Mouse (Mus musculus) hindbrain, embryonic 14.5 days (tissue): Measurements from ENCODE around the gene C2cd4a. TPM values are rescaled to one million over a fixed set of nuclear protein-coding genes. Genes with fewer than 3 reads are reported as not detected.

Source experiments
- ATAC-seq: fragments of 200-750 bp; cut with Nextera tagmentation; 2 replicates; pipeline ENCODE4 v1.8.0; 2017; ENCODE audit warnings: moderate number of reproducible peaks, mild to moderate bottlenecking, moderate TSS enrichment, moderate library complexity; ENCODE audit not compliant: low FRiP score
- DNase-seq: peaks from one replicate; pipeline ENCODE4 v3.0.0-alpha.2; 2015; ENCODE audit warnings: low spot score
- H3K27ac ChIP-seq: fragments of 300-500 bp; sonication (generic); 2 replicates; pipeline ENCODE4 v1.5.1; 2014; ENCODE audit warnings: mild to moderate bottlenecking, moderate library complexity
- H3K27me3 ChIP-seq: fragments of 300-500 bp; sonication (generic); 2 replicates; pipeline ENCODE4 v1.6.1; 2014; ENCODE audit warnings: mild to moderate bottlenecking, low read length, mixed read lengths; ENCODE audit not compliant: control insufficient read depth, insufficient read depth
- H3K36me3 ChIP-seq: fragments of 300-500 bp; sonication (generic); replicated peaks from 2 replicates; pipeline ENCODE4 v1.6.1; 2014; ENCODE audit not compliant: control insufficient read depth, insufficient read depth
- H3K4me1 ChIP-seq: fragments of 300-500 bp; sonication (generic); replicated peaks from 2 replicates; pipeline ENCODE4 v1.6.1; 2014; ENCODE audit warnings: antibody characterized with exemption, low read length, mixed read lengths; ENCODE audit not compliant: control insufficient read depth, insufficient read depth
- H3K4me2 ChIP-seq: fragments of 300-500 bp; sonication (generic); replicated peaks from 2 replicates; pipeline ENCODE4 v1.6.1; 2014; ENCODE audit warnings: mild to moderate bottlenecking, moderate library complexity
- H3K4me3 ChIP-seq: fragments of 300-500 bp; sonication (generic); replicated peaks from 2 replicates; pipeline ENCODE4 v1.5.1; 2014; ENCODE audit warnings: mild to moderate bottlenecking, low read length
- H3K9ac ChIP-seq: fragments of 300-500 bp; sonication (generic); 2 replicates; pipeline ENCODE4 v1.6.1; 2014
- H3K9me3 ChIP-seq: fragments of 300-500 bp; sonication (generic); 2 replicates; pipeline ENCODE4 v1.6.1; 2016; ENCODE audit warnings: low read length; ENCODE audit not compliant: control insufficient read depth
- WGBS: fragments of 180-500 bp; shearing (Covaris S2); extraction: QIAGEN DNeasy Blood & Tissue Kit; methylation state at CpG from one replicate; pipeline ENCODE4 v1.1.7; 2014; 5-methylcytosine and 5-hydroxymethylcytosine counted together
- polyA plus RNA-seq: library from polyadenylated mRNA; unstranded; fragments of >200 nt; fragmentation: Nextera tagmentation; extraction: Ambion mirVana; gene quantifications from 2 replicates; pipeline ENCODE4 v1.2.1, GENCODE M21; 2014

The C2cd4a gene
- polyA plus RNA-seq, 1 experiment from 2014 or later: 0.41 TPM

- ATAC-seq (no peak), DNase-seq (no peak)
- Histone ChIP-seq H3K4me2 (no peak overlapping the region), H3K27ac (no peak overlapping the region), H3K36me3 (no peaks in the 10 kb centered on the region), H3K4me1 (peaks cover 14% of the 10 kb centered on the region), H3K27me3 (no peaks in the 10 kb centered on the region), H3K4me3 (no peak overlapping the region), H3K9ac (no peak overlapping the region), H3K9me3 (no peaks in the 10 kb centered on the region)
- 75% methylated on average over 5 of the region's 5 CpGs for whole genome bisulfite sequencing
Observed at GRCm38 (mm10) chr9:67842797-67843196, 10.7 kb upstream of the C2cd4a start.

- Histone ChIP-seq H3K27me3 (no peaks in the 10 kb centered on the region), H3K4me1 (peaks cover 14% of the 10 kb centered on the region), H3K4me3 (peak within 1 kb of the TSS; percentile 76), H3K9me3 (no peaks in the 10 kb centered on the region), H3K36me3 (no peaks in the 10 kb centered on the region), H3K27ac (peak within 1 kb of the TSS; percentile 78), H3K9ac (peak within 1 kb of the TSS; percentile 87), H3K4me2 (peak within 1 kb of the TSS; percentile 68)
- DNase-seq (peak; percentile 84), ATAC-seq (peak; percentile 98)
- under 1% methylated on average over 50 of the region's 53 CpGs for WGBS
Observed at GRCm38 (mm10) chr9:67839981-67840859, 8.1 kb upstream of the C2cd4a start, which contains the start of gene Vps13c. Gene Vps13c (plus strand): TSS chr9:67840396.

GRCm38 (mm10) chr9:67837311-67837710, 5.2 kb upstream of the C2cd4a start:
- ATAC-seq: no peak
- DNase-seq: no peak
- WGBS: 80% methylated on average over 2 of the region's 2 CpGs

GRCm38 (mm10) chr9:67834535-67834934, 2.4 kb upstream of the C2cd4a start:
- Histone ChIP-seq H3K4me2 (no peak overlapping the region), H3K4me3 (no peak overlapping the region), H3K27ac (no peak overlapping the region), H3K9me3 (no peaks in the 10 kb centered on the region), H3K27me3 (peaks cover 41% of the 10 kb centered on the region), H3K36me3 (no peaks in the 10 kb centered on the region), H3K4me1 (peaks cover 4% of the 10 kb centered on the region), H3K9ac (no peak overlapping the region)
- DNase-seq (no peak), ATAC-seq (no peak)
- 90% methylated on average over 5 of the region's 5 CpGs for WGBS

More at GRCm38 (mm10) chr9:67837311-67837710, 5.2 kb upstream of the C2cd4a start:
- Histone ChIP-seq H3K4me3 (no peak overlapping the region), H3K9ac (no peak overlapping the region), H3K36me3 (no peaks in the 10 kb centered on the region), H3K27me3 (peaks cover 17% of the 10 kb centered on the region), H3K4me2 (no peak overlapping the region), H3K4me1 (peaks cover 12% of the 10 kb centered on the region), H3K9me3 (no peaks in the 10 kb centered on the region), H3K27ac (no peak overlapping the region)

GRCm38 (mm10) chr9:67831359-67832045, 628 bp downstream of the C2cd4a start:
- Histone ChIP-seq H3K4me1 (peaks cover 4% of the 10 kb centered on the region), H3K4me3 (peak overlapping the region; percentile 53), H3K4me2 (peak overlapping the region; percentile 77), H3K9me3 (no peaks in the 10 kb centered on the region), H3K27ac (no peak overlapping the region), H3K9ac (peak overlapping the region; percentile 54), H3K36me3 (no peaks in the 10 kb centered on the region), H3K27me3 (peaks cover 52% of the 10 kb centered on the region)
- DNase-seq (peak; percentile 54), ATAC-seq (peak; percentile 71)
- under 1% methylated on average over 55 of the region's 57 CpGs for WGBS

- Histone ChIP-seq H3K27me3 (peaks cover 52% of the 10 kb centered on the region), H3K4me3 (peak overlapping the region; percentile 53), H3K4me2 (peak overlapping the region; percentile 77), H3K27ac (no peak overlapping the region), H3K9me3 (no peaks in the 10 kb centered on the region), H3K4me1 (peaks cover 4% of the 10 kb centered on the region), H3K9ac (peak overlapping the region; percentile 54), H3K36me3 (no peaks in the 10 kb centered on the region)
- DNase-seq (peak; percentile 64), ATAC-seq (peak; percentile 79)
- WGBS: 2% methylated on average over 75 of the region's 84 CpGs
Observed at GRCm38 (mm10) chr9:67830411-67831358, 1.4 kb downstream of the C2cd4a start.

- ATAC-seq (no peak), DNase-seq (peak; percentile 87)
- peaks cover 44% of the 10 kb centered on the region for H3K27me3 ChIP-seq
- no peak overlapping the region for H3K9ac ChIP-seq
- 11% methylated on average over 3 of the region's 3 CpGs for WGBS
- no peaks in the 10 kb centered on the region for H3K9me3 ChIP-seq
- H3K36me3 ChIP-seq: no peaks in the 10 kb centered on the region
- H3K4me1 ChIP-seq: peaks cover 4% of the 10 kb centered on the region
- no peak overlapping the region for H3K4me3 ChIP-seq
- H3K4me2 ChIP-seq: no peak overlapping the region
- no peak overlapping the region for H3K27ac ChIP-seq
Observed at GRCm38 (mm10) chr9:67828182-67828581, 3.9 kb downstream of the C2cd4a start.

- no peak overlapping the region for H3K4me3 ChIP-seq
- no peak overlapping the region for H3K4me2 ChIP-seq
- no peak overlapping the region for H3K9ac ChIP-seq
- ATAC-seq: no peak
- WGBS: 86% methylated on average over 7 of the region's 7 CpGs
- no peak for DNase-seq
- H3K27ac ChIP-seq: no peak overlapping the region
- H3K4me1 ChIP-seq: no peaks in the 10 kb centered on the region; the same call in 1 of the 2 replicates
- H3K27me3 ChIP-seq: peaks cover 22% of the 10 kb centered on the region
- H3K9me3 ChIP-seq: no peaks in the 10 kb centered on the region
- no peaks in the 10 kb centered on the region for H3K36me3 ChIP-seq
Observed at GRCm38 (mm10) chr9:67825527-67825926, 6.6 kb downstream of the C2cd4a start.
